Mouse (Mus musculus): Measurements from ENCODE around the gene Hist1h2ah.

GRCm38 (mm10) chr13:22045311-22045710 lies 9.9 kb upstream of the Hist1h2ah start:
- no peak for TF ChIP-seq CTCF (IDR thresholded peaks at IDR 0.05; ENCODE audit: low read depth)
- TF ChIP-seq EP300 (optimal IDR thresholded peaks at IDR 0.05), result no peak
